Mouse (Mus musculus): ENCODE data around the gene Upk3b. TPM values are rescaled to one million over a fixed set of nuclear protein-coding genes. Genes with fewer than 3 reads are reported as not detected.
A peak's percentile ranks its signal among the peaks of the same experiment; 100 is the strongest.
"Not testable (repeated sequence)": the region's sequence is repeated elsewhere in the genome, so short reads cannot be mapped to it uniquely, and the experiment has no call there.

Upk3b gene
- polyA plus RNA-seq, 1 experiment from 2014 or later: 6.0 TPM

DNA sequence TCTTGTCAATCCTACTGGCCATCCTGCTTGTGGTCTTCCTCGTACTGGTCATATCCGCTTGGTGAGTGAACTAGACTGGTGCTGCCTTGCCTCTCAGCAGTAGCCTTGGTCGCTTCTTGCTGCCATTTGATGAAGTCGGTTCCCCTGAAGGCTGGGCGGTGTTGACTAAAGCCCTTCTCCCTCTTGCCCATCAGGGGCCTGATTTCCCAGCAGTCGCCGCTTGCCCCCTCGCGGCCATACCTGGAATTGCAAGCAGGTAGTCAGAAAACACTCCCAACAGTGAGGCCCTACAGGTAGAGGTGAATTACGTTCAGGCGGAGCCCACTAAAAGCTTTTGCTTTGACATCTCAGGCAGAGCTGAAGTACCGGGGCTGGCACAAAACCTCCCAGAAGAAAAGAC lies 23.3 kb downstream of the Upk3b start:
- H3K9ac ChIP-seq (ENCODE audit: low read depth, low read length): no peak overlapping the region
- ATAC-seq (replicated peaks; ENCODE audit: low FRiP score, low read depth) (peak; percentile 41; the same call in 1 of the 2 replicates), DNase-seq (ENCODE audit: low spot score) (peak; percentile 90)
- no peak overlapping the region for H3K27ac ChIP-seq
- peaks cover 6% of the 10 kb centered on the region; the same call in 1 of the 2 replicates for H3K4me1 ChIP-seq (replicated peaks; ENCODE audit: insufficient read depth, low read length)
- 13% methylated on average over 12 of the region's 12 CpGs for WGBS
- no peaks in the 10 kb centered on the region for H3K27me3 ChIP-seq (ENCODE audit: insufficient read depth, low read length)
- TF ChIP-seq CTCF (IDR thresholded peaks at IDR 0.05; ENCODE audit: low read depth): peak; percentile 99
- H3K4me3 ChIP-seq (replicated peaks; ENCODE audit: low read depth, low read length): no peak overlapping the region
- H3K4me2 ChIP-seq (ENCODE audit: low read length): no peak overlapping the region
- H3K36me3 ChIP-seq (ENCODE audit: insufficient read depth, low read length): no peaks in the 10 kb centered on the region
- no peaks in the 10 kb centered on the region for H3K9me3 ChIP-seq (replicated peaks; ENCODE audit: low read length)

- no peak for TF ChIP-seq CTCF (IDR thresholded peaks at IDR 0.05; ENCODE audit: low read depth)
- Histone ChIP-seq H3K27ac (no peak overlapping the region), H3K27me3 (ENCODE audit: insufficient read depth, low read length) (no peaks in the 10 kb centered on the region), H3K9me3 (replicated peaks; ENCODE audit: low read length) (no peaks in the 10 kb centered on the region), H3K9ac (ENCODE audit: low read depth, low read length) (no peak overlapping the region), H3K4me3 (replicated peaks; ENCODE audit: low read depth, low read length) (no peak overlapping the region), H3K4me1 (replicated peaks; ENCODE audit: insufficient read depth, low read length) (no peaks in the 10 kb centered on the region), H3K36me3 (ENCODE audit: insufficient read depth, low read length) (no peaks in the 10 kb centered on the region), H3K4me2 (ENCODE audit: low read length) (no peak overlapping the region)
- no peak for ATAC-seq (replicated peaks; ENCODE audit: low FRiP score, low read depth)
- WGBS: 89% methylated on average over 10 of the region's 10 CpGs
- DNase-seq (ENCODE audit: low spot score): no peak
These were observed 25.6 kb downstream of the Upk3b start for GRCm38 (mm10) chr5:136063920-136064319.

- WGBS: 60% methylated on average over 11 of the region's 11 CpGs
- not testable (repeated sequence) for DNase-seq (ENCODE audit: low spot score); H3K4me1 ChIP-seq (replicated peaks; ENCODE audit: insufficient read depth, low read length); H3K9me3 ChIP-seq (replicated peaks; ENCODE audit: low read length); H3K36me3 ChIP-seq (ENCODE audit: insufficient read depth, low read length); H3K27me3 ChIP-seq (ENCODE audit: insufficient read depth, low read length); H3K4me3 ChIP-seq (replicated peaks; ENCODE audit: low read depth, low read length); H3K27ac ChIP-seq; H3K4me2 ChIP-seq (ENCODE audit: low read length); H3K9ac ChIP-seq (ENCODE audit: low read depth, low read length)
- ATAC-seq (replicated peaks; ENCODE audit: low FRiP score, low read depth): peak; percentile 37; the same call in 1 of the 2 replicates
These were observed 28.3 kb downstream of the Upk3b start for GRCm38 (mm10) chr5:136066404-136067148.

DNA sequence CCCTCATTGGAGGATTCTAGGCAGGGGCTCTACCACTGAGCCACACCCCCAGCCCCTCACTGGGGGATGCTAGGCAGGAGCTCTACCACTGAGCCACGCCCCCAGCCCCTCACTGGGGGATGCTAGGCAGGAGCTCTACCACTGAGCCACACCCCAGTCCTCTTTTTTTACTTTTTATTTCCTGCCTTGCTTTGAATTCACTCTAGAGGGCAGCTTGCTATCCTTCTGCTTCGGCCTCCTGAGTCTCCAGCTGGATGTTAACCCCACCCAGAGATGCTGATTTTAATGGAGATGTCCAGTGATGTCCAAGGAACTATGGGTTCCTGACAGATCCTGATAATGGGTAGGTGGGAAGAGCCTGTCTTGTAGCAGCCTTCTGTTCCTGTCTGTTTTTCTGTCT lies 31.1 kb downstream of the Upk3b start:
- Histone ChIP-seq H3K4me1 (replicated peaks; ENCODE audit: insufficient read depth, low read length) (no peaks in the 10 kb centered on the region), H3K4me3 (replicated peaks; ENCODE audit: low read depth, low read length) (no peak overlapping the region), H3K9me3 (replicated peaks; ENCODE audit: low read length) (no peaks in the 10 kb centered on the region), H3K36me3 (ENCODE audit: insufficient read depth, low read length) (no peaks in the 10 kb centered on the region), H3K9ac (ENCODE audit: low read depth, low read length) (no peak overlapping the region), H3K27me3 (ENCODE audit: insufficient read depth, low read length) (no peaks in the 10 kb centered on the region), H3K27ac (no peak overlapping the region), H3K4me2 (ENCODE audit: low read length) (no peak overlapping the region)
- WGBS: 71% methylated on average over 2 of the region's 2 CpGs
- DNase-seq (ENCODE audit: low spot score) (no peak), ATAC-seq (replicated peaks; ENCODE audit: low FRiP score, low read depth) (no peak)
- no peak for TF ChIP-seq CTCF (IDR thresholded peaks at IDR 0.05; ENCODE audit: low read depth)

DNA sequence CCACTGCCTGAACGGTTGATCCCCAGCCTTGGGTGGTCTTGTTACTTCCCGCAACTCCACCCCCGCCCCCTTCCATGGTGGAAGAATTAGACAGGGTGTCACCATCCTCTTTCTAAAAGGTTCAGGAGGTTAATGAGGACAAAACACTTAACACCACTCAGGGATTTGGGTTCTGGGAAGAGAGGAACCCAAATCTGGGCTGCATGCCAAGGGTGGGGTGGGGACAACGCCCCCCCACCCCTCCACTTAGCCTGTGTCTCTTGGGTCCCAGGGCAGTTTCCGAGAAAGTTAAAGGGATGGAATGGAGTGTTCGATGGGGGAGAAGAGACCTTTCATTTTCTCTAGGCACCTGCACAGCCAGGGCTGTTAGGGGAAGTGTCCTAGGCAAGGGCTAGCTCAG lies 34.8 kb downstream of the Upk3b start:
- ATAC-seq (replicated peaks; ENCODE audit: low FRiP score, low read depth): no peak
- no peak overlapping the region for H3K4me2 ChIP-seq (ENCODE audit: low read length)
- H3K4me1 ChIP-seq (replicated peaks; ENCODE audit: insufficient read depth, low read length): no peaks in the 10 kb centered on the region; the same call in none of the 2 replicates
- H3K27me3 ChIP-seq (ENCODE audit: insufficient read depth, low read length): no peaks in the 10 kb centered on the region
- H3K9ac ChIP-seq (ENCODE audit: low read depth, low read length): no peak overlapping the region
- no peaks in the 10 kb centered on the region for H3K9me3 ChIP-seq (replicated peaks; ENCODE audit: low read length)
- H3K4me3 ChIP-seq (replicated peaks; ENCODE audit: low read depth, low read length): no peak overlapping the region
- 34% methylated on average over 6 of the region's 6 CpGs for WGBS
- no peak overlapping the region for H3K27ac ChIP-seq
- H3K36me3 ChIP-seq (ENCODE audit: insufficient read depth, low read length): no peaks in the 10 kb centered on the region
- TF ChIP-seq CTCF (IDR thresholded peaks at IDR 0.05; ENCODE audit: low read depth): no peak
- DNase-seq (ENCODE audit: low spot score): no peak

DNA sequence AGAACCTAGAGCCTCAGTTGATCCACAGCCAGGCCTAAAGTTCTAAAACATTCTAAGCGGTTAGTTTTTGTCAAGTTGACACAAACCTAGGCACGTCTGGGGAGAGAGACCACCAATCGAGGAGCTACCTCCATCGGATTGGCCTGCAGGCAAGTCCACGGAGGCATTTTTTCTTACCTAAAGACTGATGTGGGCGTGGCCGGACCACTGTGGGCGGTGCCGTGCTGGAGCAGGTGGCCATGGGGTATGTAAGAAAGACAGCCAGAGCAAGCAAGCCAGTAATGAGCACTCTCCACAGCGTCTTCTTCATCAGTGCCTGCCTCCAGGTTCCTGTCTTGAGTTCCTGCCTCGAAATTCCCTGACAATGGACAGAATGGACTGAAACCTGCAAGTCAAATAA lies 35.2 kb downstream of the Upk3b start:
- no peak overlapping the region for H3K4me2 ChIP-seq (ENCODE audit: low read length)
- H3K27ac ChIP-seq: no peak overlapping the region
- WGBS: 78% methylated on average over 11 of the region's 11 CpGs
- H3K36me3 ChIP-seq (ENCODE audit: insufficient read depth, low read length): no peaks in the 10 kb centered on the region
- no peak for ATAC-seq (replicated peaks; ENCODE audit: low FRiP score, low read depth)
- no peak overlapping the region for H3K9ac ChIP-seq (ENCODE audit: low read depth, low read length)
- DNase-seq (ENCODE audit: low spot score): no peak
- no peak for TF ChIP-seq CTCF (IDR thresholded peaks at IDR 0.05; ENCODE audit: low read depth)
- no peaks in the 10 kb centered on the region for H3K9me3 ChIP-seq (replicated peaks; ENCODE audit: low read length)
- no peaks in the 10 kb centered on the region for H3K27me3 ChIP-seq (ENCODE audit: insufficient read depth, low read length)
- no peak overlapping the region for H3K4me3 ChIP-seq (replicated peaks; ENCODE audit: low read depth, low read length)
- H3K4me1 ChIP-seq (replicated peaks; ENCODE audit: insufficient read depth, low read length): no peaks in the 10 kb centered on the region; the same call in none of the 2 replicates

Data from kidney, postnatal 0 days (tissue).